Mouse (Mus musculus): Measurements from ENCODE around the gene Naa38. TPM values are rescaled to one million over a fixed set of nuclear protein-coding genes. Genes with fewer than 3 reads are reported as not detected.

The Naa38 gene
- total RNA-seq, 2 experiments from 2014 or later, result 62.4 to 86.0 TPM

DNA sequence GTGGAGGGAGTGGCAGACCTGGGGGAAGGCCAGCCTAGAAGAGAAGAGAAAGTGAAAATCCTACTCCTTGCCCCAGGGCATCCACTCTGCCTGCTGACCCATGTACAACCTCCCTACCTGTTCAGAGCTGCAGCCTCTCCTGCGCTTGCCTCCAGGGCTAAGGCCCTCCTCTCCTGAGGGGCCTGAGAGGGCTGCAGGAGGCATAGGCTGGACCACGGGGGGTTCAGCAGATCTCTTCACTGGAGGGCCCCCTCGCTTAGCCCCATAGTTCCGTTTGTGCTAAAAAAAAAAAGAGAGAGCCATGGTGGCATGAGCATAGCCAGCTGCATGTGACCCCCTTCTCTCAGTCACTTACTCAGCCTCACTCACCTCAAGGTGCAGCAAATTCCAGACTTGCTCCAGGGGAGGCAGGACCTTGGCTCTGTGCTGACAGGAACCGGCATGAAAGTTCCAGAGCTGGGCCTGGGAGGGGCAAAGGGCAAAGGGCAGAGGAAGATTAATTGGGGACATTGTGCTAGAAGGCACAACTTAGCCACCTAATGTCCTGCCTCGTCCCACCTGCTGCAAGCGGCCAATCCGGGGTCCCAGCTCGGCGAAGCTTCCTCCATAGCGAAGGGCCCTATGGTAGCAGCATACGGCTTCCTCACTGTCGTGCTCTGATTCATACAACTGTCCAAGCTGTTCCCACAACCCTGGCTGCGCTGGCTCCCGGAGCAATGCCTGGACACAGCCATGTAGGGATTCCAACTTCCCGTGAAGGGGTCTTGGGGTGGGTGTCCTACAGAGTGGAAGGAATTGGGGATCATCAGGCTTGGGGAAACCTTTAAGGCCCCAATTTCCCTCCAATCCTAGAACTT lies 11.8 kb downstream of the Naa38 start:
- no peak overlapping the region for H3K4me3 ChIP-seq
- no peak for DNase-seq
- intact Hi-C loops (cut with DNase I), result no loop called here
- no peak for TF ChIP-seq CTCF (IDR thresholded peaks at IDR 0.05)
- H3K27ac ChIP-seq, result no peak overlapping the region

- no peak for TF ChIP-seq CTCF (IDR thresholded peaks at IDR 0.05)
- Histone ChIP-seq H3K4me3 (peak overlapping the region; percentile 86), H3K27ac (peak overlapping the region; percentile 94)
- intact Hi-C loops (cut with DNase I), result no loop called here
- DNase-seq, result no peak
Observed at GRCm38 (mm10) chr11:69407724-69408004, 12.4 kb downstream of the Naa38 start.

DNA sequence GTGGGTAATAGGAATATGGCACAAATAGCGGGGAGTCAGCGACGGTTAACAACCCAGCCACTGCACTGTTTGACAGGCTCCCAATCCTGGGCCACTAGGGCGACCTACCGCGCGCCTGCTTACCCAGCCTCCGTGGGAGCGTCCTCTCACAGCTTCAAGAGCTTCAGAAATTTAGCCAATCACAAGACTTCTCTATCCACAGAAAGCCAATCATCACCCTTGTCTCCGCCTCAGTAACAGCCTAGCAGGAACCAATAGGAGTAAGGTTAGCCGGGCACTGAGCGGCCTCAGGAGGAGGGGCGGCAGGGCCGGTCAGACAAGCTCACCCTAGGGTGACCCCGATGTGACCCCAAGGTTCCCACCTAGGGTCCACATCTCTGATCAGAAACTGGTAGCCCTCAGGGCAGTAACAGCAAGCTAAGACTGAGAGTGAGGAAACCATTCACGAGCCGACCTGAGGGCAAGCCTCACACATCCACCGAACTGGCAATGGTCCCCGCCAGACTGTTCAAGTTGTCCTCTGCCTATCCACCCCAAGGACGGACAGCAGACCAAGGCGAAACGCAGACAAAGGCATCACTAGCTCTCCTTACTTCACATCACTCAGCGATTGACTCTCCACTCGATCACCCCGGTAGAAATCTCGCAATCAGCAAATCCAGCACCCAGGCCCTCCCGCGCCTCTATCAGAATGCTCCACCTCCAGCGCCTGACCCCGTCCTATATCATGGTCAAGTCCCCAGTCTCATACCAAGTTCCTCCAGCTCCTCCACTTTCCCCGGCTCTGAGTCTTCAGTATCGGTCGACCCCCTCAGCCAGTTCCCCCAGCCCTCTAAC lies 13.5 kb downstream of the Naa38 start:
- peak; percentile 85 for DNase-seq
- H3K4me3 ChIP-seq, result peak overlapping the region; percentile 86
- intact Hi-C loops (cut with DNase I), result no loop called here
- H3K27ac ChIP-seq, result peak overlapping the region; percentile 94
- peak; percentile 23 for TF ChIP-seq CTCF (IDR thresholded peaks at IDR 0.05)

GRCm38 (mm10) chr11:69409378-69410044 lies 14.2 kb downstream of the Naa38 start:
- H3K4me3 ChIP-seq, result peak overlapping the region; percentile 86
- TF ChIP-seq CTCF (IDR thresholded peaks at IDR 0.05), result no peak
- peak; percentile 85 for DNase-seq
- intact Hi-C loops (cut with DNase I), result loop anchor here (10.0 kb wide), 2 partner anchors 345 to 585 kb away; partner anchors contain the start of genes Gabarap and Phf23
- peak overlapping the region; percentile 94 for H3K27ac ChIP-seq

DNA sequence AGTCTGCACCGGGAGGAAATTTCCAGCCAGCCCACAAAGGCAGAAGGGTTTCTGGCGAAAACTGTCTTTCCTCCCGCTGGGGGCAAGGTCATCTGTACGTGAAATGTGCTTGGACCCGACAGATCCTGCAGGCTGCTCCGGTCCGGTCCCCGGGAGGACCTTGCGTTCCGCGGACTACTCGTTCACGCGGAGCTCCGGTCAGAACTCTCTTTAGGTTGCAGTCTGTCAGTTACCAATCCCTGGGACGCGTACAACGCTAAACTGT lies 14.7 kb downstream of the Naa38 start:
- peak overlapping the region; percentile 94 for H3K27ac ChIP-seq
- intact Hi-C loops (cut with DNase I), result loop anchor here (10.0 kb wide), 2 partner anchors 345 to 585 kb away; partner anchors contain the start of genes Gabarap and Phf23
- DNase-seq, result no peak
- H3K4me3 ChIP-seq, result peak overlapping the region; percentile 86
- no peak for TF ChIP-seq CTCF (IDR thresholded peaks at IDR 0.05)

DNA sequence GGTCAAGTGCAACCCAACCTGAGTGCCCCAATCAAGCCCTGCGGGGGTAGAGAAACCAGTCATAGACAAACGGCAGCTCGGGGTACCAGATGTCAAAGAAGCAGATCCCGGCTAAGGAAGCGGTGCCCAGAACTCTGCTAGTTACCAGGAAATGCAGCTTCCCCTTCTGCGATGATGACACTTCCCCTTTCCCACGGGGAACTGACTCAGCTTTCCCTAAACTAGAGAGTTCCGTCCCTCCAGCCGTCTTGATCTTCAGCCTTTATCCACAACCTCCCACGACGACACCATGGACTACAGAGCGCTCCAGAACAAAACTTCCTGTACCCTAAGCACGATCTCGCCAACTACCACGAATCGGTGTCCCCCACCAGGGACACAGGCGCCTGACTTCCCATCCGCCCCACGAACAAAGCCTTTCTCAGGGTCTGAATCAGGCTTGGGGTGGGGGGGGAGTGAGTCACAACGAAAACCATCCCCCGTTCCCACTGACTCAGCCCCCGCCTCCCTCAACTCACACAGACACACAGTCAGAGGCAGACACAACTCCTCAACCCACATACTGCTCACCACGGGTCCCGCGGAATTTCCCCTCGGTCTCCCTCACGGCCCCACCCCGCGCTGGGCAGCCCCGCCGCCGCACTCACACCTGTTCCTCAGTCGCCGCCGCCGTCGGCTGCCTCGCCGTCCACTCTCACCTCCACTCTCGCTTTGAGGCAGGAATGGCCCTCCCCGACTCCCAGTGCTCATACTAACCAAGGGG lies 15.2 kb downstream of the Naa38 start:
- no peak for TF ChIP-seq CTCF (IDR thresholded peaks at IDR 0.05)
- intact Hi-C loops (cut with DNase I), result loop anchor here (10.0 kb wide), 2 partner anchors 346 to 584 kb away; partner anchors contain the start of genes Gabarap and Phf23
- DNase-seq, result peak; percentile 64
- Histone ChIP-seq H3K27ac (peak overlapping the region; percentile 94), H3K4me3 (peak overlapping the region; percentile 86)

DNA sequence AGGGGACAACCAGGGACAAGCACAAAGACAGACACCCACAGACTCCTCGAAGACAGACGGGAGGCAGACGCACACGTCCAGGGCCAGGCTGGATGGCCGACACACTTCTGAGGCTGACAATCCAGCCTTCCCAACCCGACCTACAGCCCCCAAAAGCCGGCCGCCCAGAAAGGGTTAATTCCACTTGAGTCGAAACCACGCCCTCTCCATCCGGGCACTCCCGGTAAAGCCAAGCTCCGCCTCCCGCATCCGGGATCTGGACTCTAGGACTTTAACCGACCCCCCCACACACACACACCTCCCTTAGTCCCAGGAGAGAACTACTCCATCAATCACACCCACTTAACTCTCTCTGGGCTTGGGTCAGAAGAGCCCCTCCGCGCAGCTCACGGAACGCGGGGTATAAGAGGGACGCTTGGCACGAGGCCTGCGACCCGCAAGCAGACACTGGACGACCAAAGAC lies 15.8 kb downstream of the Naa38 start:
- H3K4me3 ChIP-seq, result peak overlapping the region; percentile 86
- H3K27ac ChIP-seq, result peak overlapping the region; percentile 94
- intact Hi-C loops (cut with DNase I), result loop anchor here (10.0 kb wide), 2 partner anchors 346 to 584 kb away; partner anchors contain the start of genes Gabarap and Phf23
- TF ChIP-seq CTCF (IDR thresholded peaks at IDR 0.05), result no peak
- DNase-seq, result peak; percentile 96

DNA sequence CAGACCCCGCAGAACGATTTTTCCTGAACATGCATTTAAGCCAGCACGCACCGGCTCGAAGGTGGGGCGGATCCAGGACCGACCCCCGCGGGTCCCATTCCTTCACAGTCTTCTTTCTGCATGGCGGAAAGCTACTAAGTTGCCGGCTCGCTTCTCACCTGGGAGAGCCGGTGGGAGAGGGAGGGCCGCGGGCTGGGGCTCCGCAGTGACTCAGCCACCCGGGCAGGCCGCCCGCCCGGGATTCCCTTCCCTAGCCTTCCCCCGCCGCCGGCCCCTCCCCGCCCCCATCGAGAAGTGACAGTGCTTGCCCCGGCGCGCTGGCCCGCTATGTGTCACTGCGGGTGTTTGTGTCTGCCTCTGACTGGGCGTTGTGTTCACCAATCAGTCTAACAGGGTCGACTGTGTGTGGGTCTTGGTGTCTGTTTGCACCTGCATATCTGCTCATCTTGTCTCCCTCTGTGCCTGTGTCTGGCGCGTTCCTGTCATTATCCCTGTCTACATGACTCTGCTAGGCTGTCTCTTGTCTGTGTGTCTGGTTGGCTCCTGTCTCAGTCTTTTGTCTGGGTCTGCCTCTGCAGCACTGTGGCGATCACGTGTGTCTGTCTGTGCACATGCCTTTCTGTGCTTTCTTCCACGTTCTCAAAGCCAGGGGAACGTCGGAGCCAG lies 16.4 kb downstream of the Naa38 start:
- TF ChIP-seq CTCF (IDR thresholded peaks at IDR 0.05), result no peak
- DNase-seq, result peak; percentile 94
- Histone ChIP-seq H3K27ac (peak overlapping the region; percentile 94), H3K4me3 (peak overlapping the region; percentile 86)
- intact Hi-C loops (cut with DNase I), result loop anchor here (10.0 kb wide), 2 partner anchors 347 to 583 kb away; partner anchors contain the start of genes Gabarap and Phf23

DNA sequence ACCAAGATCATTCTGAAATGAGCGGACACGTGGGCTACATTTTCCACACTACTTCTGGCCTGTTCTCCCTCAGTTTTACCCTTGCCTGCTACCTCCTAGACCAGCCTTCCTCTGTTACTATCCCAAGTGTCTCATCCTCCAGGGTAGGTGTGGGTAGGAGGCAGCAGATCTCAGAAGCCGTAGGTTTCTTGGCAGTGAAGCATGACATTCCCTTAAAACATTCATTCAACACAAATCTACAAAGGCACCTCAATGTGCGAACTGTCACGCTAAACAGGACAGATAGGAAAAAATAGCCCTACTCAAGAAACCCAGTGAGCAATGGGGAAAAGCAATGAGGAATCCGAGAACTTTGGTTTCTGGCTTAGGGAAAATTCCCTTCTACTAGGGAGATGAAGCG lies 17.3 kb downstream of the Naa38 start:
- Histone ChIP-seq H3K4me3 (peak overlapping the region; percentile 86), H3K27ac (peak overlapping the region; percentile 94)
- no peak for DNase-seq
- TF ChIP-seq CTCF (IDR thresholded peaks at IDR 0.05), result no peak
- intact Hi-C loops (cut with DNase I), result loop anchor here (10.0 kb wide), 2 partner anchors 348 to 582 kb away; partner anchors contain the start of genes Gabarap and Phf23

- Histone ChIP-seq H3K4me3 (peak within 1 kb of the TSS; percentile 86), H3K27ac (peak within 1 kb of the TSS; percentile 94)
- intact Hi-C loops (cut with DNase I), result loop anchor here (10.0 kb wide), 2 partner anchors 349 to 581 kb away; partner anchors contain the start of genes Gabarap and Phf23
- DNase-seq, result peak; percentile 34
- no peak for TF ChIP-seq CTCF (IDR thresholded peaks at IDR 0.05)
Observed at GRCm38 (mm10) chr11:69413221-69414181, 18.2 kb downstream of the Naa38 start, which contains the start of gene Kdm6b. Gene Kdm6b, minus strand, starts transcription at chr11:69413675.

All from gastrocnemius, adult 2 months (tissue).